Mouse (Mus musculus): Measurements from ENCODE around the gene Car10.

GRCm38 (mm10) chr11:93272016-93272415, 174.2 kb downstream of the Car10 start:
- no peak for TF ChIP-seq CTCF (IDR thresholded peaks at IDR 0.05; ENCODE audit: control insufficient read depth, insufficient read depth, low read length)
- no peak for TF ChIP-seq POLR2A (IDR thresholded peaks at IDR 0.05; ENCODE audit: borderline replicate concordance, control insufficient read depth, low read depth, low read length)

Measured in bone marrow, adult 2 months (tissue).